In genomic region chr13:107676310-107677090, GRCm38 (mm10) we compare ENCODE assay signal across 8 mouse cellular contexts.
DNase-seq lines count a peak whose midpoint lies in the region; ATAC-seq lines count a peak whose summit lies in the region.

No protein-coding gene starts in this region.

- WGBS in embryonic facial prominence, embryonic 15.5 days = 13% methylated on average over 9 of the region's 9 CpGs
- 13% methylated on average over 9 of the region's 9 CpGs for WGBS in heart, embryonic 16.5 days

- H3K9me3 ChIP-seq in embryonic facial prominence, embryonic 15.5 days (replicated peaks) = no peaks in the 10 kb centered on the region
- H3K9me3 ChIP-seq in heart, embryonic 16.5 days (replicated peaks; ENCODE audit: control insufficient read depth, low read length) = no peaks in the 10 kb centered on the region

- H3K4me3 ChIP-seq in embryonic facial prominence, embryonic 15.5 days (replicated peaks) = no peak overlapping the region
- H3K4me3 ChIP-seq in heart, embryonic 16.5 days (ENCODE audit: low read length) = no peak overlapping the region

- DNase-seq in adipocyte (ENCODE audit: low spot score) = peak; percentile 45
- DNase-seq in kidney, postnatal 10 days = peak; percentile 76
- DNase-seq in lung, postnatal 36 days = peak; percentile 86
- peak; percentile 88 for DNase-seq in yolk sac, embryonic 10.5 days (ENCODE audit: low spot score)
- DNase-seq in thymus, postnatal 25 days = no peak
- no peak for DNase-seq in layer of hippocampus, adult 18-20 months (ENCODE audit: low spot score in 2 of 2)

- H3K4me1 ChIP-seq in embryonic facial prominence, embryonic 15.5 days = peaks cover 17% of the 10 kb centered on the region
- H3K4me1 ChIP-seq in heart, embryonic 16.5 days (ENCODE audit: control insufficient read depth, insufficient read depth, low read length) = peaks cover 11% of the 10 kb centered on the region

- peak overlapping the region; percentile 69 for H3K27ac ChIP-seq in embryonic facial prominence, embryonic 15.5 days (replicated peaks)
- peak overlapping the region; percentile 77 for H3K27ac ChIP-seq in heart, embryonic 16.5 days (ENCODE audit: low read length)

- no peak overlapping the region for H3K9ac ChIP-seq in embryonic facial prominence, embryonic 15.5 days
- H3K9ac ChIP-seq in heart, embryonic 16.5 days (ENCODE audit: low read length) = no peak overlapping the region

- no peaks in the 10 kb centered on the region for H3K36me3 ChIP-seq in embryonic facial prominence, embryonic 15.5 days
- H3K36me3 ChIP-seq in heart, embryonic 16.5 days (ENCODE audit: control insufficient read depth, insufficient read depth) = no peaks in the 10 kb centered on the region

- no peaks in the 10 kb centered on the region; the same call in 1 of the 2 replicates for H3K27me3 ChIP-seq in embryonic facial prominence, embryonic 15.5 days
- no peaks in the 10 kb centered on the region for H3K27me3 ChIP-seq in heart, embryonic 16.5 days (ENCODE audit: control insufficient read depth, insufficient read depth, low read length)

- H3K4me2 ChIP-seq in embryonic facial prominence, embryonic 15.5 days (replicated peaks) = peak overlapping the region; percentile 27
- H3K4me2 ChIP-seq in heart, embryonic 16.5 days (ENCODE audit: low read depth, low read length) = peak overlapping the region; percentile 43

- peak; percentile 69 for ATAC-seq in embryonic facial prominence, embryonic 15.5 days (ENCODE audit: insufficient number of reproducible peaks, low FRiP score, low TSS enrichment, low read depth)
- peak; percentile 77 for ATAC-seq in heart, embryonic 16.5 days (replicated peaks; ENCODE audit: extremely low read depth, insufficient read depth, low FRiP score)

Comparison
In these comparisons a context has a peak if more than half of its experiments do, and no peak if none do; other contexts are left out.
1. DNase-seq: peak in adipocyte (single experiment), kidney, postnatal 10 days (single experiment), lung, postnatal 36 days (single experiment) and yolk sac, embryonic 10.5 days (single experiment); none in thymus, postnatal 25 days (single experiment) and layer of hippocampus, adult 18-20 months (0 of 2).